Mouse (Mus musculus) lung, adult 2 months (tissue): ENCODE results near the gene Cnpy4.

Experiments used
- CTCF ChIP-seq: fragments of 200-500 bp; IDR thresholded peaks from 2 replicates; pipeline ENCODE4 v1.5.1; 2011; ENCODE audit warnings: mild to moderate bottlenecking, low read length, control low read depth; ENCODE audit not compliant: insufficient read depth
- POLR2A ChIP-seq: fragments of 200-500 bp; IDR thresholded peaks from 2 replicates; pipeline ENCODE4 v1.6.1; 2011; ENCODE audit warnings: low read depth, mild to moderate bottlenecking, control low read depth, low read length, borderline replicate concordance; ENCODE audit errors: extremely low read depth

- no peak for TF ChIP-seq POLR2A
- TF ChIP-seq CTCF, result no peak
These were observed 39.2 kb downstream of the Cnpy4 start for GRCm38 (mm10) chr5:138226491-138226890.
